Mouse (Mus musculus) heart, postnatal 0 days (tissue): ENCODE results near the gene Gm49320.

ENCODE experiments used
- CTCF ChIP-seq: IDR thresholded peaks from 2 replicates; pipeline ENCODE4 v1.5.1; 2016; ENCODE audit warnings: antibody characterized with exemption, control low read depth, low read depth
- EP300 ChIP-seq: IDR thresholded peaks from 2 replicates; pipeline ENCODE4 v1.6.1; 2016; ENCODE audit warnings: antibody characterized with exemption, low read depth

- no peak for TF ChIP-seq CTCF
- no peak for TF ChIP-seq EP300
These were observed 32.3 kb upstream of the Gm49320 start for GRCm38 (mm10) chr8:4206182-4207015.
